Mouse (Mus musculus) CH12.LX (cell line): Measurements from ENCODE around the gene Gse1. TPM values are rescaled to one million over a fixed set of nuclear protein-coding genes. Genes with fewer than 3 reads are reported as not detected.

Experiments used
- DNase-seq: peaks from one replicate; pipeline ENCODE4 v3.0.0-alpha.2; 2013; ENCODE audit errors: extremely low read depth
- H3K27ac ChIP-seq: 2 replicates; pipeline ENCODE4 v1.5.1; 2012; ENCODE audit warnings: low read depth, mild to moderate bottlenecking, control low read depth, moderate library complexity; ENCODE audit not compliant: insufficient read depth
- H3K27me3 ChIP-seq: replicated peaks from 2 replicates; pipeline ENCODE3; 2012; ENCODE audit warnings: inconsistent platforms
- H3K36me3 ChIP-seq, 2 experiments: replicated peaks in 1 of 2; 2 replicates each; pipeline versions ENCODE3 to v1.6.1; 2012; ENCODE audit warnings: inconsistent platforms in 1 of 2, low read length in 1 of 2, mild to moderate bottlenecking in 1 of 2, mixed read lengths in 1 of 2, moderate library complexity in 1 of 2; ENCODE audit not compliant: control insufficient read depth in 1 of 2, insufficient read depth in 1 of 2
- H3K4me1 ChIP-seq, 2 experiments: 2 replicates each; pipeline ENCODE4 v1.6.1; 2012; ENCODE audit warnings: inconsistent platforms in 1 of 2, moderate library complexity in 1 of 2; ENCODE audit not compliant: insufficient read depth in 2 of 2, control insufficient read depth in 1 of 2
- H3K4me2 ChIP-seq: 2 replicates; pipeline ENCODE4 v1.6.1; 2012; ENCODE audit warnings: low read depth, mild to moderate bottlenecking, control low read depth; ENCODE audit not compliant: poor library complexity, insufficient read depth, severe bottlenecking
- H3K4me3 ChIP-seq, 3 experiments: fragments of 150-350 bp in 1 of 3; sonication (generic) in 1 of 3; replicated peaks in 1 of 3; 2 replicates each; pipeline versions ENCODE3 to v1.5.1; 2011 to 2012; ENCODE audit warnings: low read depth in 2 of 3, low read length in 2 of 3, mild to moderate bottlenecking in 2 of 3, moderate library complexity in 2 of 3, control low read depth in 1 of 3, improper control_type of control experiment in 1 of 3, inconsistent platforms in 1 of 3, mixed read lengths in 1 of 3; ENCODE audit not compliant: poor library complexity in 1 of 3
- H3K79me2 ChIP-seq: replicated peaks from 2 replicates; pipeline ENCODE4 v1.6.1; 2012; ENCODE audit warnings: mild to moderate bottlenecking, moderate library complexity; ENCODE audit not compliant: control insufficient read depth, poor library complexity, insufficient read depth, severe bottlenecking; ENCODE audit errors: extremely low read depth
- H3K9ac ChIP-seq: 2 replicates; pipeline ENCODE4 v1.6.1; 2012; ENCODE audit warnings: low read depth, mild to moderate bottlenecking, control low read depth, moderate library complexity; ENCODE audit not compliant: insufficient read depth
- H3K9me3 ChIP-seq: replicated peaks from 2 replicates; pipeline ENCODE3; 2012; ENCODE audit warnings: low read length, inconsistent platforms, mixed read lengths
- BHLHE40 ChIP-seq: IDR thresholded peaks from 2 replicates; pipeline ENCODE4 v1.6.1; 2011; ENCODE audit warnings: mild to moderate bottlenecking, low read depth, low read length, improper control_type of control experiment
- CHD1 ChIP-seq: IDR thresholded peaks from 2 replicates; pipeline ENCODE4 v1.6.1; 2012; ENCODE audit warnings: low read depth, low read length, improper control_type of control experiment, inconsistent platforms
- CTCF ChIP-seq, 2 experiments: IDR thresholded peaks in 1 of 2; conservative IDR thresholded peaks in 1 of 2; 2 replicates each; pipeline ENCODE4 v1.5.1; 2011 to 2012; ENCODE audit warnings: low read depth in 2 of 2, low read length in 2 of 2, improper control_type of control experiment in 1 of 2, inconsistent platforms in 1 of 2, mild to moderate bottlenecking in 1 of 2, moderate library complexity in 1 of 2
- E2F4 ChIP-seq: IDR thresholded peaks from 2 replicates; pipeline ENCODE4 v1.6.1; 2011; ENCODE audit warnings: low read depth, low read length, improper control_type of control experiment; ENCODE audit not compliant: insufficient replicate concordance
- ELF1 ChIP-seq: IDR thresholded peaks from 2 replicates; pipeline ENCODE4 v1.6.1; 2014; ENCODE audit warnings: low read depth, mild to moderate bottlenecking, inconsistent platforms, low read length, improper control_type of control experiment
- EP300 ChIP-seq: IDR thresholded peaks from 2 replicates; pipeline ENCODE4 v1.6.1; 2011; ENCODE audit warnings: low read length, improper control_type of control experiment
- GABPA ChIP-seq: IDR thresholded peaks from 2 replicates; pipeline ENCODE4 v1.6.1; 2012; ENCODE audit warnings: low read depth, low read length, improper control_type of control experiment, inconsistent platforms; ENCODE audit not compliant: insufficient replicate concordance
- IRF4 ChIP-seq: IDR thresholded peaks from 2 replicates; pipeline ENCODE4 v1.6.1; 2014; ENCODE audit warnings: low read depth, mild to moderate bottlenecking, inconsistent platforms, low read length, improper control_type of control experiment
- JUN ChIP-seq: IDR thresholded peaks from 2 replicates; pipeline ENCODE4 v1.6.1; 2011; ENCODE audit warnings: low read depth, mild to moderate bottlenecking, low read length, improper control_type of control experiment, moderate library complexity; ENCODE audit not compliant: insufficient read depth
- KAT2A ChIP-seq: IDR thresholded peaks from 2 replicates; pipeline ENCODE4 v1.6.1; 2012; ENCODE audit warnings: low read length, improper control_type of control experiment, inconsistent platforms; ENCODE audit not compliant: insufficient replicate concordance
- MAFK ChIP-seq: IDR thresholded peaks from 2 replicates; pipeline ENCODE4 v1.6.1; 2011; ENCODE audit warnings: low read length, improper control_type of control experiment; ENCODE audit not compliant: insufficient replicate concordance
- MAX ChIP-seq: IDR thresholded peaks from 2 replicates; pipeline ENCODE4 v1.6.1; 2011; ENCODE audit warnings: low read length, improper control_type of control experiment
- MAZ ChIP-seq: IDR thresholded peaks from 2 replicates; pipeline ENCODE4 v1.6.1; 2012; ENCODE audit warnings: low read depth, mild to moderate bottlenecking, inconsistent platforms, low read length, improper control_type of control experiment, moderate library complexity
- MEF2A ChIP-seq: IDR thresholded peaks from 2 replicates; pipeline ENCODE4 v1.6.1; 2014; ENCODE audit warnings: low read depth, mild to moderate bottlenecking, inconsistent platforms, low read length, improper control_type of control experiment, borderline replicate concordance
- MYC ChIP-seq: IDR thresholded peaks from 2 replicates; pipeline ENCODE4 v1.6.1; 2011; ENCODE audit warnings: low read depth, mild to moderate bottlenecking, improper control_type of control experiment, low read length
- NELFE ChIP-seq: IDR thresholded peaks from 2 replicates; pipeline ENCODE4 v1.6.1; 2011; ENCODE audit warnings: low read depth, low read length, improper control_type of control experiment
- PAX5 ChIP-seq: IDR thresholded peaks from 2 replicates; pipeline ENCODE4 v1.6.1; 2012; ENCODE audit warnings: low read length, inconsistent platforms, mixed read lengths
- POLR2AphosphoS2 ChIP-seq: IDR thresholded peaks from 2 replicates; pipeline ENCODE4 v1.6.1; 2011; ENCODE audit warnings: low read depth, low read length, improper control_type of control experiment
- RAD21 ChIP-seq: IDR thresholded peaks from 2 replicates; pipeline ENCODE4 v1.6.1; 2011; ENCODE audit warnings: low read depth, mild to moderate bottlenecking, low read length, improper control_type of control experiment, moderate library complexity
- RCOR1 ChIP-seq: conservative IDR thresholded peaks from 2 replicates; pipeline ENCODE4 v1.6.1; 2012; ENCODE audit warnings: low read depth, mild to moderate bottlenecking, inconsistent platforms, low read length, improper control_type of control experiment
- SIN3A ChIP-seq: IDR thresholded peaks from 2 replicates; pipeline ENCODE4 v1.6.1; 2012; ENCODE audit warnings: low read length, improper control_type of control experiment, inconsistent platforms
- SMC3 ChIP-seq: IDR thresholded peaks from 2 replicates; pipeline ENCODE4 v1.6.1; 2011; ENCODE audit warnings: low read depth, low read length, improper control_type of control experiment
- TBP ChIP-seq: conservative IDR thresholded peaks from 2 replicates; pipeline ENCODE4 v1.6.1; 2011; ENCODE audit warnings: low read depth, low read length, improper control_type of control experiment
- TCF12 ChIP-seq: IDR thresholded peaks from 2 replicates; pipeline ENCODE4 v1.6.1; 2014; ENCODE audit warnings: low read depth, mild to moderate bottlenecking, inconsistent platforms, low read length, improper control_type of control experiment
- UBTF ChIP-seq: IDR thresholded peaks from 2 replicates; pipeline ENCODE4 v1.6.1; 2012; ENCODE audit warnings: low read depth, mild to moderate bottlenecking, inconsistent platforms, low read length, improper control_type of control experiment, moderate library complexity
- USF1 ChIP-seq: IDR thresholded peaks from 2 replicates; pipeline ENCODE4 v1.6.1; 2014; ENCODE audit warnings: low read depth, mild to moderate bottlenecking, inconsistent platforms, low read length, improper control_type of control experiment
- ZNF384 ChIP-seq: IDR thresholded peaks from 2 replicates; pipeline ENCODE4 v1.6.1; 2012; ENCODE audit warnings: low read depth, low read length, improper control_type of control experiment, inconsistent platforms
- dilution Hi-C: fragments of 300-500 bp; cut with MboI; formaldehyde crosslinking; loops from 2 replicates; pipeline ENCODE4 v1.14.3; 2020; ENCODE audit warnings: low sequenced_read_pairs; ENCODE audit not compliant: extremely low pct_unique_long_range_greater_than_20kb, extremely low pct_ligation_motif_present
- in situ Hi-C: fragments of 300-500 bp; cut with MboI; formaldehyde crosslinking; loops from 3 replicates; pipeline ENCODE4 v1.14.3; 2019; ENCODE audit warnings: low sequenced_read_pairs, low pct_ligation_motif_present, low pct_unique_long_range_greater_than_20kb, mixed read lengths
- polyA plus RNA-seq: library from polyadenylated mRNA; unstranded; fragments of >175 nt; gene quantifications from 2 replicates; pipeline ENCODE4 v1.2.1, GENCODE M21; 2012; ENCODE audit warnings: low read depth; ENCODE audit not compliant: insufficient read length
- total RNA-seq, 2 experiments: library from RNA; depleted of rRNA; stranded (reverse); fragments of 300-350 nt in 1 of 2; fragments of >200 nt in 1 of 2; gene quantifications; 2 replicates each; pipeline ENCODE4 v1.2.3; 2012 to 2014

Gene Gse1
- total and polyA plus RNA-seq, 3 experiments, result 1.3 to 9.8 (median 8.5) TPM

DNA sequence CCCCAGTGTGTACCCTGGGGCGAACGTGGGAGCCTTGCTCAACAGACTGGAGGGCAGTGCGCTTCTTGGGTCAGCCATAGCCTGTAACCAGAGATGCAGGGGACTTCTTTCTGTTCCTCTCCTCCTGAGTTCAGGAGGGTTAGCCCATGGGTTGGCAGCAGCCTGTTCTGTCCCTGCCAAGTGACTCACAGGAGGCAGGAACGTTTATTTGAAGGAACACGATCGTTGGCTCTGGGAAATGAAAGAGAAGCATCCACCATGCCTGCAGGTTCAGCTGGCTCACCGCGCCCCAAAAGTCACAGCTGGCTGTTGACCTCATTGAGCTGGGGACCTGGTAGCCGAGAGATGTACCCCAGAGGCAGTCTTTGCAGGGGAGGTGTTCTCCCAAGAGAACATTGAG, 80.3 kb downstream of the Gse1 start:
- TF ChIP-seq IRF4, result no peak
- no peak for TF ChIP-seq RAD21
- no peak for TF ChIP-seq CHD1
- no peak for TF ChIP-seq MYC
- TF ChIP-seq CTCF (conservative IDR thresholded peaks at IDR 0.05 in 1 of 2, IDR thresholded peaks at IDR 0.05 in 1 of 2; ENCODE audit: low read depth in 2 of 2, low read length in 2 of 2), result no peak
- no peak for TF ChIP-seq NELFE
- no peak for TF ChIP-seq PAX5
- TF ChIP-seq TBP, result no peak
- TF ChIP-seq MEF2A, result no peak
- no peak for TF ChIP-seq E2F4
- TF ChIP-seq JUN, result no peak
- TF ChIP-seq EP300, result no peak
- no peak for TF ChIP-seq UBTF
- no peak for TF ChIP-seq MAX
- no peak for TF ChIP-seq POLR2AphosphoS2
- no peak for TF ChIP-seq SIN3A
- TF ChIP-seq TCF12, result no peak
- no peak for TF ChIP-seq KAT2A
- TF ChIP-seq GABPA, result no peak
- no peaks in the 10 kb centered on the region for H3K79me2 ChIP-seq
- H3K4me1 ChIP-seq, result peaks cover 3 to 16% of the 10 kb centered on the region in 2 experiments; a peak in 3 of 4 replicates
- no peaks in the 10 kb centered on the region for H3K9me3 ChIP-seq
- H3K4me3 ChIP-seq, result no peak overlapping the region
- H3K27ac ChIP-seq, result no peak overlapping the region
- DNase-seq, result no peak
- H3K4me2 ChIP-seq, result no peak overlapping the region
- H3K36me3 ChIP-seq, result no peaks in the 10 kb centered on the region
- in situ Hi-C loops (no loop called here), dilution Hi-C loops (no loop called here)
- H3K9ac ChIP-seq, result no peak overlapping the region
- H3K27me3 ChIP-seq, result peaks cover 18% of the 10 kb centered on the region

DNA sequence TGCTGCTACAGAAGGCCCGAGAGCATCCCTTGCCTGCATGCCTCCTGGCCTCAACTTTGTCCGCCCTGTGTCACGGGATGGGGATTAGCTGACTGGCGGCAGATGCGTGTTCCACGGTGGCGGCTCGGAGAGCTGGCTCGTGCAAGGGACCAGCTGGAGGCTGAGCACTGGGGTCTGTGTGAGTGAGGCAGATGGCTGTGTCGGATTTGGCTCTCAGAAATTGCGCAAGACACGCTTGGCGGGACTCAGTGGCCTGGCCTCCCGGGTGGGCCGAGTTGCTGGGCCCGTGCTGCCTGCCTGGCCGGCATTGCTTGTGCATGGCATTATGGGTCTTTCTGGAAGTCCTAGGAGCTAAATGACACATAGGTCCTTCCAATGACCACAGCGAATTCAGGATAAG, 81.1 kb downstream of the Gse1 start:
- Histone ChIP-seq H3K9me3 (no peaks in the 10 kb centered on the region), H3K27ac (no peak overlapping the region), H3K36me3 (no peaks in the 10 kb centered on the region), H3K9ac (no peak overlapping the region), H3K4me3 (no peak overlapping the region), H3K27me3 (peaks cover 14% of the 10 kb centered on the region), H3K79me2 (no peaks in the 10 kb centered on the region), H3K4me2 (no peak overlapping the region), H3K4me1 (peaks cover 3 to 16% of the 10 kb centered on the region in 2 experiments; a peak in 3 of 4 replicates)
- TF ChIP-seq MAFK (no peak), GABPA (no peak), NELFE (no peak), E2F4 (no peak), USF1 (no peak), MEF2A (no peak), SMC3 (no peak), SIN3A (no peak), POLR2AphosphoS2 (no peak), MAZ (no peak), CTCF (conservative IDR thresholded peaks at IDR 0.05 in 1 of 2, IDR thresholded peaks at IDR 0.05 in 1 of 2; ENCODE audit: low read depth in 2 of 2, low read length in 2 of 2) (no peak), ZNF384 (no peak), ELF1 (no peak), RCOR1 (no peak), RAD21 (no peak), EP300 (no peak), BHLHE40 (no peak), UBTF (no peak)
- dilution Hi-C loops, result no loop called here
- no peak for DNase-seq
- in situ Hi-C loops, result no loop called here
